Mouse (Mus musculus): ENCODE measurements around the gene Synrg. TPM values are rescaled to one million over a fixed set of nuclear protein-coding genes. Genes with fewer than 3 reads are reported as not detected.
A peak's percentile ranks its signal among the peaks of the same experiment; 100 is the strongest.

Synrg gene
- total and polyA plus RNA-seq, 2 experiments = 6.5 to 9.1 TPM

DNA sequence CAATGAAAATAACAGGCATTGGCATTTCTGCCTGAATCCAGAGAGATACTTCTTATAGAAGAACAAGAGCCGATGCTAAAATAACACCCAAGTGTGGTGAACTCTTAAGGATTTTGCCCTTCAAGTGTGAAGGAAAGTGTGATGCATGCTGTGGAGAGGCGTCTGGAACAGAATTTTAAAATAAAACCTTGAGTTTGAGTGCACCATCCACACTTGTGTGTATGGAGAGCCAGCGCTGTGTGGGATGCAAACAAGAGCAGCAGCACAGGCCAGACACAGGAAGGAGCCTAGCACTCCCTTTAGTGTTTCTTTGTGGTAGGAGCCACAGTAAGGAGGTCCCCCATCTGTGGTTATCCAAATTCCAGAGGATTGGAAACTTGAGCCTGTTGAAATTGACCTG is 2.2 kb upstream of the Synrg start:
- H3K9ac ChIP-seq (ENCODE audit: low read depth, low read length) = no peak overlapping the region
- no peak for TF ChIP-seq POLR2A (IDR thresholded peaks at IDR 0.05; ENCODE audit: extremely low read depth, insufficient read depth, low read length)
- no peak for TF ChIP-seq CTCF (IDR thresholded peaks at IDR 0.05; ENCODE audit: low read depth, low read length)
- H3K27ac ChIP-seq (replicated peaks; ENCODE audit: insufficient read depth, low read depth, low read length) = no peak overlapping the region
- no peaks in the 10 kb centered on the region for H3K27me3 ChIP-seq (ENCODE audit: control insufficient read depth, insufficient read depth, low read length)
- peaks cover 3% of the 10 kb centered on the region for H3K4me1 ChIP-seq (ENCODE audit: control insufficient read depth, insufficient read depth, low read length)
- H3K36me3 ChIP-seq (ENCODE audit: control insufficient read depth, insufficient read depth, low read length) = peaks cover 38% of the 10 kb centered on the region
- no peak overlapping the region for H3K4me3 ChIP-seq (ENCODE audit: insufficient read depth, low read depth, low read length)
- peaks cover 3% of the 10 kb centered on the region; the same call in 1 of the 2 replicates for H3K79me2 ChIP-seq (ENCODE audit: control insufficient read depth, insufficient read depth, low read length)
- no peak for DNase-seq (ENCODE audit: extremely low read depth, low read depth, low spot score)
- WGBS = 92% methylated on average over 3 of the region's 3 CpGs

DNA sequence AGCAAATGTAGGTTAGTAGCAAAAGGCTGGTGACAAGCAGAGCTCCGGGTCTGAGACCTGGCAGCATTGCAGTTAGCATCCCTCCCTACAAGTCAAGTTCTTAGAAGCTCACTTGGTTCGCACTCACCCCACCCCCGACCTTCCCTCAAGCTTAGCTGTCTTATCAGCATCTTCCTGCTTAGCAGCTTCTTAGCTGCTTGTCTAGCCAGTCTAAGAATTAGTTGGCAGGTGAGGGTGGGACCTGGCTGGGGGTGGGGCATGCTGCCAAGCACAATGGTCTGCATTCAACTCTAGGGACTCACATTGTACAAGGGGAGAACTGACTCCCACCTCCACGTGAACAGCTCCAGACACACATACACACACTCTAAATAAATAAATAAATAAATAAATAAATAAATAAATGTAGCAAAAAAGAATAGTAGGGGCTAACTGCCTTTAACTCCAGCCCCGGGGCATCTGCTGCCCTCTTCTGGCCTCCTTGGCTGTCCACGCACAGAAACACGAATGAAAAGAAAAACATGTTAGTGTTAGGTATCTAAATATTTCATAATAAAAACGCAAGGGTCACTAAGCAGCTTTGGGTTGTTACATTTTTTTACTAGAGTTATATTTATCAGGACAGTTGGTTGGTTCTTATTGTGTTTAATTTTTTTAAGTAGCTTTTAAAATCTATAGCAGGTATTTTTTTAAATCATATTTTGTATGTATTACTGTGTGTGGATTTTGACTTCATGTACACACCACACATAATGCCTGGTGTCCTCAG is 3.4 kb downstream of the Synrg start:
- Histone ChIP-seq H3K4me3 (ENCODE audit: insufficient read depth, low read depth, low read length) (no peak overlapping the region), H3K36me3 (ENCODE audit: control insufficient read depth, insufficient read depth, low read length) (peaks cover 2% of the 10 kb centered on the region), H3K27ac (replicated peaks; ENCODE audit: insufficient read depth, low read depth, low read length) (no peak overlapping the region), H3K79me2 (ENCODE audit: control insufficient read depth, insufficient read depth, low read length) (peaks cover 7% of the 10 kb centered on the region; the same call in 1 of the 2 replicates), H3K9ac (ENCODE audit: low read depth, low read length) (no peak overlapping the region), H3K27me3 (ENCODE audit: control insufficient read depth, insufficient read depth, low read length) (no peaks in the 10 kb centered on the region), H3K4me1 (ENCODE audit: control insufficient read depth, insufficient read depth, low read length) (peaks cover 3% of the 10 kb centered on the region)
- 66% methylated on average over 8 of the region's 8 CpGs for WGBS
- TF ChIP-seq POLR2A (IDR thresholded peaks at IDR 0.05; ENCODE audit: extremely low read depth, insufficient read depth, low read length) (no peak), CTCF (IDR thresholded peaks at IDR 0.05; ENCODE audit: low read depth, low read length) (peak; percentile 25; the same call in 1 of the 2 replicates)
- DNase-seq (ENCODE audit: extremely low read depth, low read depth, low spot score) = no peak

- no peak overlapping the region for H3K4me3 ChIP-seq (ENCODE audit: insufficient read depth, low read depth, low read length)
- H3K36me3 ChIP-seq (ENCODE audit: control insufficient read depth, insufficient read depth, low read length) = peaks cover 3% of the 10 kb centered on the region; the same call in 1 of the 2 replicates
- 87% methylated on average over 6 of the region's 6 CpGs for WGBS
- H3K4me1 ChIP-seq (ENCODE audit: control insufficient read depth, insufficient read depth, low read length) = peaks cover 3% of the 10 kb centered on the region
- no peak overlapping the region for H3K27ac ChIP-seq (replicated peaks; ENCODE audit: insufficient read depth, low read depth, low read length)
- H3K79me2 ChIP-seq (ENCODE audit: control insufficient read depth, insufficient read depth, low read length) = peaks cover 7% of the 10 kb centered on the region; the same call in 1 of the 2 replicates
- no peak for DNase-seq (ENCODE audit: extremely low read depth, low read depth, low spot score)
- TF ChIP-seq CTCF (IDR thresholded peaks at IDR 0.05; ENCODE audit: low read depth, low read length) = no peak
- TF ChIP-seq POLR2A (IDR thresholded peaks at IDR 0.05; ENCODE audit: extremely low read depth, insufficient read depth, low read length) = no peak
- H3K9ac ChIP-seq (ENCODE audit: low read depth, low read length) = no peak overlapping the region
- H3K27me3 ChIP-seq (ENCODE audit: control insufficient read depth, insufficient read depth, low read length) = no peaks in the 10 kb centered on the region
Measured at GRCm38 (mm10) chr11:83968205-83968575, 4.0 kb downstream of the Synrg start.

GRCm38 (mm10) chr11:83969040-83969439 is 4.8 kb downstream of the Synrg start:
- WGBS = 95% methylated on average over 3 of the region's 3 CpGs
- H3K4me1 ChIP-seq (ENCODE audit: control insufficient read depth, insufficient read depth, low read length) = peaks cover under 1% of the 10 kb centered on the region; the same call in 1 of the 2 replicates
- peaks cover 5% of the 10 kb centered on the region for H3K36me3 ChIP-seq (ENCODE audit: control insufficient read depth, insufficient read depth, low read length)
- TF ChIP-seq POLR2A (IDR thresholded peaks at IDR 0.05; ENCODE audit: extremely low read depth, insufficient read depth, low read length) (no peak), CTCF (IDR thresholded peaks at IDR 0.05; ENCODE audit: low read depth, low read length) (no peak)
- H3K27ac ChIP-seq (replicated peaks; ENCODE audit: insufficient read depth, low read depth, low read length) = no peak overlapping the region
- no peak overlapping the region for H3K4me3 ChIP-seq (ENCODE audit: insufficient read depth, low read depth, low read length)
- H3K79me2 ChIP-seq (ENCODE audit: control insufficient read depth, insufficient read depth, low read length) = peaks cover 7% of the 10 kb centered on the region; the same call in 1 of the 2 replicates
- H3K27me3 ChIP-seq (ENCODE audit: control insufficient read depth, insufficient read depth, low read length) = no peaks in the 10 kb centered on the region
- DNase-seq (ENCODE audit: extremely low read depth, low read depth, low spot score) = no peak
- H3K9ac ChIP-seq (ENCODE audit: low read depth, low read length) = no peak overlapping the region

DNA sequence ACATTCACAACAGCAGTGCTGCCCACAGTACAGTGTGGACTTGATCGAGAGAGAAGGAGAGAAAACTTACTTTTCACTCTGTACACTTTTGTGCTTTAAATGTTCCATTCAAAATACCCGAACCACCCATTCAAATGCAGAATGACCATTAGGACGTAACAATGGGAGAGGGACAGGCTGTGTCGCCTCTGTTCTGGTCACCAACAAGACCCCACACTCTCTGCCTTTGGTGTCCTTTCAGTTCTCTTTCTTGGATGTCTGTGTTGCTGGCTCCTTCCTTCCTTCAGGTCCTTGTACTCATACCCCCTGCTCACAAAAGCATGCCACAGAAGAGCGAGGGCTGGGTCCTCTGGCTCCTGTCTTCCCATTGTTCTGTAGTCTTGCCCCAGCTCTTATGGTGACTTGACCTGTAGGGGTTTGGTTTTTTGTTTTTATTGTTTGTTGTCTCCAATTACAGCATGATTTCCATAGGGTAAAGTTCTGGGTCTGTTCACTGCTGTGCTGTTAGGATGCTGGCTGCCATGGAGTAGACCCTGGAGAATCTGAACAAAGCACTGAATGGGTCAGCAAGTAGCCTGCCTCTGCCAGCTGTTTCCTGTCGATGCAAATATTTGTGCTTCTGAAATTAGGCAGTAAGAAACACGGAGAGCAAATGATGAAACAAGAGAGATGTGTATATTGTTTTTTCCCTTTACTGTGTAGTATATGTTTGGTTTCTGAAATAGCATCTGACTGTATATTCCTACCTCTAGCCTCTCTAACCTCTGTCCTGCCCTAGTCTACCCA is 10.5 kb downstream of the Synrg start:
- Histone ChIP-seq H3K79me2 (ENCODE audit: control insufficient read depth, insufficient read depth, low read length) (no peaks in the 10 kb centered on the region; the same call in 1 of the 2 replicates), H3K27me3 (ENCODE audit: control insufficient read depth, insufficient read depth, low read length) (no peaks in the 10 kb centered on the region), H3K9ac (ENCODE audit: low read depth, low read length) (no peak overlapping the region), H3K27ac (replicated peaks; ENCODE audit: insufficient read depth, low read depth, low read length) (no peak overlapping the region), H3K4me3 (ENCODE audit: insufficient read depth, low read depth, low read length) (no peak overlapping the region), H3K36me3 (ENCODE audit: control insufficient read depth, insufficient read depth, low read length) (peaks cover 40% of the 10 kb centered on the region), H3K4me1 (ENCODE audit: control insufficient read depth, insufficient read depth, low read length) (no peaks in the 10 kb centered on the region; the same call in 1 of the 2 replicates)
- no peak for DNase-seq (ENCODE audit: extremely low read depth, low read depth, low spot score)
- TF ChIP-seq POLR2A (IDR thresholded peaks at IDR 0.05; ENCODE audit: extremely low read depth, insufficient read depth, low read length) = no peak
- no peak for TF ChIP-seq CTCF (IDR thresholded peaks at IDR 0.05; ENCODE audit: low read depth, low read length)
- WGBS = 72% methylated on average over 7 of the region's 7 CpGs

Measured in liver, adult 2 months (tissue).